Mouse (Mus musculus) olfactory bulb, adult 2 months (tissue): ENCODE results near the gene Abcc3.

Experiments
- CTCF ChIP-seq: fragments of 200-500 bp; IDR thresholded peaks from 2 replicates; pipeline ENCODE4 v1.5.1; 2012; ENCODE audit warnings: low read depth, mild to moderate bottlenecking, low read length, moderate library complexity; ENCODE audit not compliant: insufficient read depth
- POLR2A ChIP-seq: fragments of 200-500 bp; IDR thresholded peaks from 2 replicates; pipeline ENCODE4 v1.6.1; 2012; ENCODE audit warnings: mild to moderate bottlenecking, low read depth, low read length, moderate library complexity; ENCODE audit not compliant: insufficient read depth

GRCm38 (mm10) chr11:94362101-94362500, 30.7 kb downstream of the Abcc3 start:
- no peak for TF ChIP-seq CTCF
- no peak for TF ChIP-seq POLR2A
